Mouse (Mus musculus) neural tube, embryonic 12.5 days (tissue): ENCODE results near the gene Hist1h4n. TPM values are rescaled to one million over a fixed set of nuclear protein-coding genes. Genes with fewer than 3 reads are reported as not detected.
"Not testable (repeated sequence)": the region's sequence is repeated elsewhere in the genome, so short reads cannot be mapped to it uniquely, and the experiment has no call there.

Source experiments
- ATAC-seq: fragments of 200-750 bp; cut with Nextera tagmentation; 2 replicates; pipeline ENCODE4 v1.8.0; 2017; ENCODE audit warnings: low read depth, mild to moderate bottlenecking, moderate TSS enrichment, moderate library complexity; ENCODE audit not compliant: low FRiP score
- H3K27ac ChIP-seq: fragments of 300-500 bp; sonication (generic); 2 replicates; pipeline ENCODE4 v1.5.1; 2016
- H3K27me3 ChIP-seq: fragments of 300-500 bp; sonication (generic); replicated peaks from 2 replicates; pipeline ENCODE4 v1.6.1; 2016; ENCODE audit warnings: mild to moderate bottlenecking
- H3K36me3 ChIP-seq: fragments of 300-500 bp; sonication (generic); 2 replicates; pipeline ENCODE4 v1.6.1; 2016; ENCODE audit warnings: mild to moderate bottlenecking
- H3K4me1 ChIP-seq: fragments of 300-500 bp; sonication (generic); 2 replicates; pipeline ENCODE4 v1.6.1; 2016
- H3K4me2 ChIP-seq: fragments of 300-500 bp; sonication (generic); replicated peaks from 2 replicates; pipeline ENCODE4 v1.6.1; 2016; ENCODE audit warnings: mild to moderate bottlenecking
- H3K4me3 ChIP-seq: fragments of 300-500 bp; sonication (generic); 2 replicates; pipeline ENCODE4 v1.5.1; 2016
- H3K9ac ChIP-seq: fragments of 300-500 bp; sonication (generic); 2 replicates; pipeline ENCODE4 v1.6.1; 2016; ENCODE audit warnings: mild to moderate bottlenecking
- H3K9me3 ChIP-seq: fragments of 300-500 bp; sonication (generic); 2 replicates; pipeline ENCODE4 v1.6.1; 2016; ENCODE audit warnings: mild to moderate bottlenecking
- WGBS: fragments of 180-500 bp; shearing (Covaris S2); methylation state at CpG from one replicate; pipeline ENCODE4 v1.1.7; 2016; 5-methylcytosine and 5-hydroxymethylcytosine counted together
- polyA plus RNA-seq: library from polyadenylated mRNA; unstranded; fragments of >200 nt; fragmentation: Nextera tagmentation; extraction: Ambion mirVana; gene quantifications from 2 replicates; pipeline ENCODE4 v1.2.1, GENCODE M21; 2016

The Hist1h4n gene
- polyA plus RNA-seq, 1 experiment from 2014 or later: 11.4 TPM

GRCm38 (mm10) chr13:21830344-21830743 is 1.7 kb downstream of the Hist1h4n start:
- no peak overlapping the region for H3K27ac ChIP-seq
- WGBS: 92% methylated on average over 10 of the region's 10 CpGs
- no peaks in the 10 kb centered on the region for H3K36me3 ChIP-seq
- no peak overlapping the region for H3K4me3 ChIP-seq
- ATAC-seq: no peak
- H3K9ac ChIP-seq: no peak overlapping the region
- H3K9me3 ChIP-seq: no peaks in the 10 kb centered on the region
- no peaks in the 10 kb centered on the region for H3K4me1 ChIP-seq
- no peaks in the 10 kb centered on the region for H3K27me3 ChIP-seq
- H3K4me2 ChIP-seq: peak overlapping the region; percentile 1; the same call in 1 of the 2 replicates

- no peaks in the 10 kb centered on the region for H3K4me1 ChIP-seq
Measured at GRCm38 (mm10) chr13:21828511-21828910, 3.5 kb downstream of the Hist1h4n start.

GRCm38 (mm10) chr13:21820082-21820890 is 11.7 kb downstream of the Hist1h4n start:
- not testable (repeated sequence) for H3K4me3 ChIP-seq, H3K27ac ChIP-seq, H3K9me3 ChIP-seq, H3K36me3 ChIP-seq, ATAC-seq, H3K4me2 ChIP-seq, H3K9ac ChIP-seq, H3K27me3 ChIP-seq, H3K4me1 ChIP-seq
- WGBS: 69% methylated on average over 6 of the region's 16 CpGs

More at GRCm38 (mm10) chr13:21828511-21828910, 3.5 kb downstream of the Hist1h4n start:
- no peak overlapping the region for H3K4me3 ChIP-seq
- H3K36me3 ChIP-seq: no peaks in the 10 kb centered on the region
- no peaks in the 10 kb centered on the region for H3K27me3 ChIP-seq
- WGBS: 87% methylated on average over 3 of the region's 3 CpGs
- no peak overlapping the region for H3K9ac ChIP-seq
- ATAC-seq: no peak
- no peaks in the 10 kb centered on the region for H3K9me3 ChIP-seq
- H3K4me2 ChIP-seq: no peak overlapping the region
- H3K27ac ChIP-seq: no peak overlapping the region

GRCm38 (mm10) chr13:21812092-21812491 is 19.9 kb downstream of the Hist1h4n start:
- not testable (repeated sequence) for H3K27me3 ChIP-seq, H3K9ac ChIP-seq, H3K4me3 ChIP-seq, H3K4me1 ChIP-seq, H3K36me3 ChIP-seq, H3K9me3 ChIP-seq, H3K27ac ChIP-seq
- WGBS: under 1% methylated on average over 14 of the region's 14 CpGs
- ATAC-seq: peak; percentile 19; the same call in 1 of the 2 replicates
- peak overlapping the region; percentile 48 for H3K4me2 ChIP-seq

- not testable (repeated sequence) for H3K27me3 ChIP-seq, H3K4me3 ChIP-seq, H3K9ac ChIP-seq, H3K36me3 ChIP-seq, H3K4me1 ChIP-seq, H3K9me3 ChIP-seq, H3K27ac ChIP-seq
- ATAC-seq: peak; percentile 35; the same call in 1 of the 2 replicates
- H3K4me2 ChIP-seq: peak within 1 kb of the TSS; percentile 48
- WGBS: no CpG with 5 or more reads among the region's 24 CpGs
Measured at GRCm38 (mm10) chr13:21811539-21811938, 20.5 kb downstream of the Hist1h4n start, which contains the start of gene Hist1h4m. Gene Hist1h4m (plus strand): TSS chr13:21811746.

GRCm38 (mm10) chr13:21811074-21811473 is 20.9 kb downstream of the Hist1h4n start:
- not testable (repeated sequence) for H3K36me3 ChIP-seq, H3K4me3 ChIP-seq, H3K9ac ChIP-seq, H3K27ac ChIP-seq, H3K4me2 ChIP-seq, H3K9me3 ChIP-seq, H3K4me1 ChIP-seq, H3K27me3 ChIP-seq
- no CpG with 5 or more reads among the region's 8 CpGs for WGBS
- ATAC-seq: peak; percentile 46

GRCm38 (mm10) chr13:21810073-21810472 is 21.9 kb downstream of the Hist1h4n start, which contains the start of the genes Hist1h2bq and Hist1h2ao:
Gene Hist1h2bq (minus strand): TSS chr13:21810197.
Gene Hist1h2ao (plus strand): TSS chr13:21810465.
- not testable (repeated sequence) for H3K9me3 ChIP-seq, H3K27me3 ChIP-seq, H3K4me2 ChIP-seq, H3K4me1 ChIP-seq, H3K36me3 ChIP-seq, H3K4me3 ChIP-seq, H3K27ac ChIP-seq, H3K9ac ChIP-seq
- ATAC-seq: peak; percentile 97
- no CpG with 5 or more reads among the region's 23 CpGs for WGBS

- H3K4me3 ChIP-seq, H3K27ac ChIP-seq, H3K9me3 ChIP-seq, H3K9ac ChIP-seq, H3K27me3 ChIP-seq, H3K36me3 ChIP-seq, H3K4me1 ChIP-seq, H3K4me2 ChIP-seq: not testable (repeated sequence)
- peak; percentile 83 for ATAC-seq
- no CpG with 5 or more reads among the region's 4 CpGs for WGBS
Measured at GRCm38 (mm10) chr13:21803058-21803457, 28.9 kb downstream of the Hist1h4n start.

- H3K9ac ChIP-seq, ATAC-seq, H3K4me1 ChIP-seq, H3K27ac ChIP-seq, H3K4me3 ChIP-seq, H3K9me3 ChIP-seq, H3K27me3 ChIP-seq, H3K36me3 ChIP-seq, H3K4me2 ChIP-seq: not testable (repeated sequence)
Measured at GRCm38 (mm10) chr13:21797163-21797562, 34.8 kb downstream of the Hist1h4n start.

GRCm38 (mm10) chr13:21795584-21795983 is 36.4 kb downstream of the Hist1h4n start:
- no peaks in the 10 kb centered on the region for H3K9me3 ChIP-seq
- H3K9ac ChIP-seq: no peak overlapping the region
- H3K4me2 ChIP-seq: no peak overlapping the region
- no peaks in the 10 kb centered on the region for H3K36me3 ChIP-seq
- peaks cover 5% of the 10 kb centered on the region; the same call in 1 of the 2 replicates for H3K4me1 ChIP-seq
- H3K27me3 ChIP-seq: no peaks in the 10 kb centered on the region
- no peak overlapping the region for H3K4me3 ChIP-seq
- no peak for ATAC-seq
- H3K27ac ChIP-seq: no peak overlapping the region
- 93% methylated on average over 7 of the region's 7 CpGs for WGBS

- Histone ChIP-seq H3K36me3 (no peaks in the 10 kb centered on the region), H3K27ac (no peak overlapping the region), H3K4me2 (peak overlapping the region; percentile 49), H3K9ac (0 out of 2 replicates have a peak overlapping the region, but pooled peaks have one; percentile 35), H3K27me3 (no peaks in the 10 kb centered on the region), H3K9me3 (no peaks in the 10 kb centered on the region), H3K4me3 (no peak overlapping the region), H3K4me1 (peaks cover 16% of the 10 kb centered on the region)
- ATAC-seq: no peak
- 5% methylated on average over 18 of the region's 18 CpGs for WGBS
Measured at GRCm38 (mm10) chr13:21790601-21791283, 41.3 kb downstream of the Hist1h4n start.

- ATAC-seq: no peak
- Histone ChIP-seq H3K4me2 (no peak overlapping the region), H3K36me3 (no peaks in the 10 kb centered on the region), H3K27ac (no peak overlapping the region), H3K9me3 (no peaks in the 10 kb centered on the region), H3K4me1 (peaks cover 16% of the 10 kb centered on the region), H3K27me3 (no peaks in the 10 kb centered on the region), H3K4me3 (no peak overlapping the region), H3K9ac (no peak overlapping the region)
- WGBS: 57% methylated on average over 6 of the region's 6 CpGs
Measured at GRCm38 (mm10) chr13:21789925-21790324, 42.1 kb downstream of the Hist1h4n start.
